Mouse (Mus musculus): ENCODE measurements around the gene Magea3.
"Not testable (repeated sequence)": the region's sequence is repeated elsewhere in the genome, so short reads cannot be mapped to it uniquely, and the experiment has no call there.

The Magea3 gene

DNA sequence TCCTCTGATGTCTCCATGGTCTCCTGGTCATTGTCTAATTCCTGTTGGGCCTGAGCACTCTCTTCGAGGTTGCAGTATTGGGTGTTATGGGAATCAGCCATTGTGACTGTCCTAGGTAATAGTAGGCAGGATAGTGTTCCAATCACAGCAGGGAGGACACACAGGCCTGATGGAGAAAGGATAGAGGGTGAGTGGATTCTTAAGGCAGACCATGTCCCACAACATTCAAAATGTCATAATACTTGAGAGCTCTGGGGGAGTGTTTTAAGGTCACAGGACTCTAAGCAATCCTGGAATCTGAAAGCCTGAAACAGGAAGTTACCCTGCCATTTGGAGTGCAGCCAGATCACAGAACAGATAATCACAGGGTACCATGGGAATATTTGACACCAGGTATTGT lies at the start of gene Magea3:
Magea3 (minus strand) TSS at position 101 of the 400 bp plus-strand sequence.
- DNase-seq = not testable (repeated sequence)

DNA sequence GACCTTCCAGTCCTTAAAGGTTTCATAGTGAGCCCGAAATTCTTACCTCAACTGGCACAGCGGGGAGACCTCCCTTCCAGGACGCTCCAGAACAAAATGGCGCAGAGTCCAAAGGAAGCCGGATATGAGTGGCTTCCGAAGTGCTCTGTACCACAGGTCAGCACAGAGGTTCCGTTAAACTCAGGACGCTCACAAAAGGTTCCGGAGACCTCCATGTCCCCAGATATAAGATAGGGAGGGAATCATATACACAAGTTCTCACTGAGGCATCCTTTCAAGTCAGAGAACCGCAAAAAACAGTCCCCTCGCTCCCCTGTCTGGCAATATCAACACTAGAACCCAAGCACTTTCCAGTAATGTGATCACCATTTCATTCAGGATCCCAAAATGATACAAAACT lies 46.4 kb upstream of the Magea3 start, which contains the start of gene Magea8:
Magea8 (minus strand) TSS at position 101 of the 400 bp plus-strand sequence.
- not testable (repeated sequence) for DNase-seq

DNA sequence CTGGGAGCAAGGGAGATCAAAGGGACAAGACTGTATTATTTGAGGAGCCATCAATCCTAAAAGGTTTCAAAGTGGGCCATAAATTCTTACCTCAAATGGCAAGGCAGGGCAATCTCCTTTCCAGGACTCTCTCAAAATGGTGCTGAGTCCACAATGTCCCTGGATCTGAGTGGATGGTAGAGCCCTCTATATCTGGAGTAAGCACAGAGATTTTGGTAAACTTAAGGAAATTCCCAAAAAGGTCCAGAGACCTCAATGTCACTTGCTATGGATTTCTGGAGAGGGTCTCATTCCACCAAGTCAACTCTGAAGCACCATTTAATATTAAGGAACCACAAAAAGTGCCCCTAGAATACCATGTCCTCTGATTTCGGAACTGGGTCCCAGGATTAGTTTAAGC lies 13.4 kb downstream of the Magea3 start, which contains the start of gene Magea6:
Magea6 (minus strand) TSS at position 101 of the 400 bp plus-strand sequence.
- DNase-seq = not testable (repeated sequence)
